Mouse (Mus musculus): ENCODE results near the gene Arhgap15.

Arhgap15 gene

GRCm38 (mm10) chr2:44039522-44040203 lies 291.0 kb downstream of the Arhgap15 start:
- DNase-seq, result no peak

GRCm38 (mm10) chr2:44044088-44044487 lies 295.5 kb downstream of the Arhgap15 start:
- DNase-seq, result no peak

- no peak for DNase-seq
These were observed 296.0 kb downstream of the Arhgap15 start for GRCm38 (mm10) chr2:44044634-44045033.

- no peak for DNase-seq
These were observed 296.6 kb downstream of the Arhgap15 start for GRCm38 (mm10) chr2:44045231-44045630.

- DNase-seq, result no peak
These were observed 311.7 kb downstream of the Arhgap15 start for GRCm38 (mm10) chr2:44060306-44060705.

- no peak for DNase-seq
These were observed 312.1 kb downstream of the Arhgap15 start for GRCm38 (mm10) chr2:44060716-44061115.

- no peak for DNase-seq
These were observed 316.4 kb downstream of the Arhgap15 start for GRCm38 (mm10) chr2:44065067-44065466.

GRCm38 (mm10) chr2:44068151-44068840 lies 319.7 kb downstream of the Arhgap15 start:
- DNase-seq, result peak in 1 of 2 experiments; percentile 9

GRCm38 (mm10) chr2:44068906-44069305 lies 320.3 kb downstream of the Arhgap15 start:
- DNase-seq, result peak; percentile 71 to 78

GRCm38 (mm10) chr2:44076570-44076969 lies 327.9 kb downstream of the Arhgap15 start:
- no peak for DNase-seq

GRCm38 (mm10) chr2:44080530-44080929 lies 331.9 kb downstream of the Arhgap15 start:
- no peak for DNase-seq

- DNase-seq, result no peak
These were observed 332.6 kb downstream of the Arhgap15 start for GRCm38 (mm10) chr2:44081241-44081640.

GRCm38 (mm10) chr2:44084471-44084870 lies 335.8 kb downstream of the Arhgap15 start:
- DNase-seq, result no peak

- DNase-seq, result no peak
These were observed 337.9 kb downstream of the Arhgap15 start for GRCm38 (mm10) chr2:44086403-44087056.

GRCm38 (mm10) chr2:44098552-44098951 lies 349.9 kb downstream of the Arhgap15 start:
- no peak for DNase-seq

- no peak for DNase-seq
These were observed 353.7 kb downstream of the Arhgap15 start for GRCm38 (mm10) chr2:44102351-44102750.

- no peak for DNase-seq
These were observed 354.7 kb downstream of the Arhgap15 start for GRCm38 (mm10) chr2:44103321-44103720.

GRCm38 (mm10) chr2:44103742-44104141 lies 355.1 kb downstream of the Arhgap15 start:
- peak in 1 of 2 experiments; percentile 12 for DNase-seq

- DNase-seq, result peak; percentile 18 to 25
These were observed 355.9 kb downstream of the Arhgap15 start for GRCm38 (mm10) chr2:44104282-44105197.

GRCm38 (mm10) chr2:44105198-44105555 lies 356.6 kb downstream of the Arhgap15 start:
- DNase-seq, result no peak

GRCm38 (mm10) chr2:44106359-44106758 lies 357.7 kb downstream of the Arhgap15 start:
- no peak for DNase-seq

- DNase-seq, result no peak
These were observed 362.7 kb downstream of the Arhgap15 start for GRCm38 (mm10) chr2:44111276-44111675.

Measured in cerebellum, postnatal 25 days (tissue).